18 mouse cellular contexts compared by ENCODE assay signal in the genomic region with DNA sequence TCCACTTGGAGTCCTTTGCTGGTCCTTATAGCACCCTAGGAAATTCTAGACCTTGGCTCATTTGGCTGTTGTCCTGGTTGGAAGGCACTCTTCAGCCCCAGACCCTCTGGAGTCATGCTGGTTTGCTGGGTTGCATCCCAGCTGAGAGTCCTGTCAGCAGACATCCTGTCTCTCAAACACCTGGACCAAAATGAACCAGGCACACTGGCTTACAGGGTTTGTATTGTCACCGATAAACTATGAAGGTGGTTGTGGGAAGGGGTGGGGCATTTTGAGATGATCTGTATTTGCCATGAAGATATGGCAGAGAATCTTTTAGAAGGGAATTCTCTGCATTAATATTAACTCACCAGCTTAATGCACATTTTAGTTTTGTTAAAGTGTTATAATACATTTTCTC.
"Had no signal": no experiment of that assay in that cellular context is flagged by ENCODE, and none has a peak within 500 bp of the region (broad histone marks: within the 10 kb centered on the region; RNA-seq: fewer than 3 reads in every experiment).

No protein-coding gene starts in this region.

- H3K4me2 ChIP-seq: lung, embryonic 15.5 days; midbrain, embryonic 12.5 days; neural tube, embryonic 12.5 days; stomach, embryonic 15.5 days had no signal

- H3K4me1 ChIP-seq: lung, embryonic 15.5 days; megakaryocyte, embryonic 14.5 days; neural tube, embryonic 12.5 days; stomach, embryonic 15.5 days had no signal

- H3K9ac ChIP-seq: liver, postnatal 0 days; lung, embryonic 15.5 days; midbrain, embryonic 12.5 days; neural tube, embryonic 12.5 days; stomach, embryonic 15.5 days had no signal

- H3K4me3 ChIP-seq: lung, embryonic 15.5 days; megakaryocyte, embryonic 14.5 days; midbrain, embryonic 12.5 days; neural tube, embryonic 12.5 days; stomach, embryonic 15.5 days had no signal

- H3K27me3 ChIP-seq: lung, embryonic 15.5 days; megakaryocyte, embryonic 14.5 days; midbrain, embryonic 12.5 days; neural tube, embryonic 12.5 days; stomach, embryonic 15.5 days had no signal

- DNase-seq: liver, postnatal 0 days; lung, adult 2 months; lung, postnatal 14 days; lung, postnatal 36 days; midbrain, embryonic 14.5 days; right cerebral cortex, postnatal 14 days; thymus, adult 2 months; thymus, postnatal 25 days; thymus, postnatal 4 days had no signal

- ATAC-seq: liver, postnatal 0 days; lung, postnatal 0 days; midbrain, embryonic 16.5 days had no signal

- H3K9me3 ChIP-seq: lung, embryonic 15.5 days; megakaryocyte, embryonic 14.5 days; midbrain, embryonic 12.5 days; neural tube, embryonic 12.5 days; stomach, embryonic 15.5 days had no signal

- H3K36me3 ChIP-seq: lung, embryonic 15.5 days; midbrain, embryonic 12.5 days; neural tube, embryonic 12.5 days; stomach, embryonic 15.5 days had no signal

- H3K27ac ChIP-seq: lung, embryonic 15.5 days; macrophage; midbrain, embryonic 12.5 days; neural tube, embryonic 12.5 days; stomach, embryonic 15.5 days; stomach, postnatal 0 days had no signal
